Mouse (Mus musculus) liver, adult (tissue): ENCODE data around the gene Fam171a1.

Experiments
- GATA4 ChIP-seq: IDR thresholded peaks from 2 replicates; pipeline ENCODE4 v1.6.1; 2014; ENCODE audit warnings: mild to moderate bottlenecking, low read length; ENCODE audit not compliant: insufficient replicate concordance

Fam171a1 gene

GRCm38 (mm10) chr2:3276106-3276505 lies 162.1 kb downstream of the Fam171a1 start:
- TF ChIP-seq GATA4 = no peak
